Mouse (Mus musculus): ENCODE measurements at regions not wholly inside any gene's neighbourhood (a gene's known extent, or its start where the extent isn't known, plus 50 kb on each side); places are given as distances from the start of the nearest gene placed in this dataset.
A peak's percentile ranks its signal among the peaks of the same experiment; 100 is the strongest.

GRCm38 (mm10) chr13:54874291-54875200 is 74.7 kb upstream of the Unc5a start:
- Histone ChIP-seq H3K4me1 (ENCODE audit: control insufficient read depth, insufficient read depth, low read length) (peaks cover 12% of the 10 kb centered on the region), H3K27me3 (ENCODE audit: control insufficient read depth, insufficient read depth, low read length) (no peaks in the 10 kb centered on the region), H3K4me3 (replicated peaks; ENCODE audit: insufficient read depth, low read depth, low read length) (peak overlapping the region; percentile 43), H3K27ac (ENCODE audit: insufficient read depth, low read length) (no peak overlapping the region)
- WGBS, result 10% methylated on average over 38 of the region's 38 CpGs
- TF ChIP-seq POLR2A (IDR thresholded peaks at IDR 0.05; ENCODE audit: borderline replicate concordance, insufficient read depth, low read length) (no peak), CTCF (IDR thresholded peaks at IDR 0.05; ENCODE audit: borderline replicate concordance, insufficient read depth, low read depth, low read length) (no peak)
- no peak for DNase-seq

GRCm38 (mm10) chr13:54876556-54876955 is 72.7 kb upstream of the Unc5a start:
- Histone ChIP-seq H3K27me3 (ENCODE audit: control insufficient read depth, insufficient read depth, low read length) (no peaks in the 10 kb centered on the region), H3K4me1 (ENCODE audit: control insufficient read depth, insufficient read depth, low read length) (peaks cover 17% of the 10 kb centered on the region), H3K27ac (ENCODE audit: insufficient read depth, low read length) (no peak overlapping the region), H3K4me3 (replicated peaks; ENCODE audit: insufficient read depth, low read depth, low read length) (no peak overlapping the region)
- 77% methylated on average over 8 of the region's 8 CpGs for WGBS
- DNase-seq, result no peak
- TF ChIP-seq POLR2A (IDR thresholded peaks at IDR 0.05; ENCODE audit: borderline replicate concordance, insufficient read depth, low read length) (no peak), CTCF (IDR thresholded peaks at IDR 0.05; ENCODE audit: borderline replicate concordance, insufficient read depth, low read depth, low read length) (no peak)

- no peak overlapping the region for H3K27ac ChIP-seq (ENCODE audit: insufficient read depth, low read length)
Measured at GRCm38 (mm10) chr13:54877656-54878055, 71.6 kb upstream of the Unc5a start.

GRCm38 (mm10) chr13:54879325-54879724 is 69.9 kb upstream of the Unc5a start:
- H3K27me3 ChIP-seq (ENCODE audit: control insufficient read depth, insufficient read depth, low read length), result no peaks in the 10 kb centered on the region
- H3K27ac ChIP-seq (ENCODE audit: insufficient read depth, low read length), result no peak overlapping the region
- peaks cover 19% of the 10 kb centered on the region for H3K4me1 ChIP-seq (ENCODE audit: control insufficient read depth, insufficient read depth, low read length)
- 18% methylated on average over 5 of the region's 5 CpGs for WGBS
- peak; percentile 38 to 44 for DNase-seq
- TF ChIP-seq POLR2A (IDR thresholded peaks at IDR 0.05; ENCODE audit: borderline replicate concordance, insufficient read depth, low read length) (no peak), CTCF (IDR thresholded peaks at IDR 0.05; ENCODE audit: borderline replicate concordance, insufficient read depth, low read depth, low read length) (no peak)
- no peak overlapping the region for H3K4me3 ChIP-seq (replicated peaks; ENCODE audit: insufficient read depth, low read depth, low read length)

More at GRCm38 (mm10) chr13:54877656-54878055, 71.6 kb upstream of the Unc5a start:
- no peaks in the 10 kb centered on the region for H3K27me3 ChIP-seq (ENCODE audit: control insufficient read depth, insufficient read depth, low read length)
- no peak for DNase-seq
- no peak overlapping the region for H3K4me3 ChIP-seq (replicated peaks; ENCODE audit: insufficient read depth, low read depth, low read length)
- TF ChIP-seq POLR2A (IDR thresholded peaks at IDR 0.05; ENCODE audit: borderline replicate concordance, insufficient read depth, low read length), result no peak
- TF ChIP-seq CTCF (IDR thresholded peaks at IDR 0.05; ENCODE audit: borderline replicate concordance, insufficient read depth, low read depth, low read length), result no peak
- H3K4me1 ChIP-seq (ENCODE audit: control insufficient read depth, insufficient read depth, low read length), result peaks cover 17% of the 10 kb centered on the region
- WGBS, result 92% methylated on average over 8 of the region's 8 CpGs

DNA sequence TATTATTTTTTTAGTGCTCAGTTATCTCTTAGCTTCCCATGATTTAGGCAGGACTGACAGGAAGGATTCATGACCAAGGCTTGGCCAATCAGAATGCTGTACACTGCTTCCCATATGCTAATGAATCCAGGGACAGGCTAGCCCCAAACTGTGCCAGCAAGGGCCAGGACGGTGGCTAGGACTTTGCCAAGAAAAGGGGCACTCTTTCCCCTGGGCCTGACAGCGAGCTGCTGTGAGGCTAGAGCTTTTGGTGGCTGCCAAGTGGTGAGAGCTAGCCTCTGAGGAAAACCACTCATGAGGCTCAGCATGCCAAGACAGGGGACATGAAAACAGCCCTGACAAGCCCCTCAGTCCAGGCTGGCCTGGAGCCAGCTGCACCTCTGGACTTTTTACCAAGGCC is 69.0 kb upstream of the Unc5a start:
- TF ChIP-seq POLR2A (IDR thresholded peaks at IDR 0.05; ENCODE audit: borderline replicate concordance, insufficient read depth, low read length) (no peak), CTCF (IDR thresholded peaks at IDR 0.05; ENCODE audit: borderline replicate concordance, insufficient read depth, low read depth, low read length) (no peak)
- H3K4me3 ChIP-seq (replicated peaks; ENCODE audit: insufficient read depth, low read depth, low read length), result no peak overlapping the region
- 13% methylated on average over 2 of the region's 2 CpGs for WGBS
- H3K27ac ChIP-seq (ENCODE audit: insufficient read depth, low read length), result no peak overlapping the region
- H3K27me3 ChIP-seq (ENCODE audit: control insufficient read depth, insufficient read depth, low read length), result no peaks in the 10 kb centered on the region
- DNase-seq, result peak in 1 of 2 experiments; percentile 32
- peaks cover 25% of the 10 kb centered on the region for H3K4me1 ChIP-seq (ENCODE audit: control insufficient read depth, insufficient read depth, low read length)

DNA sequence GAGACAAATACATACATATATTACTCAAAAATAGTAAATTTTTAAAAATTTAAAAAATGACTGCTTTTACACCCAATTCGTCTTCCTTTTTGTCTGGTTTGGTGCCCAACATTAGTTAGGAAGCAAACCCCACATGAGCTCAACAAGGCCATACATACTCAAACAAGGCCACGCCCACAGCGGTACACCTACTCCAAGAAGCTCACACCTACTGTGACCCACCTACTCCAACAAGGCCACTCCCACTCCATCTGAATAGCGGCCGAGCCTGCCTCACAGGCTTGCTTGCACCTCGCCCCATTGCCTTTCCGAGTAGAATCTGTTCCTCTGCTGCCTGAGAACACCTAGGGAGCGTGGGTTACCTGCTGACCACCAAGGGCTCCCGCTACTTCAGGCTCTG is 66.4 kb upstream of the Unc5a start:
- Histone ChIP-seq H3K4me3 (replicated peaks; ENCODE audit: insufficient read depth, low read depth, low read length) (no peak overlapping the region), H3K27me3 (ENCODE audit: control insufficient read depth, insufficient read depth, low read length) (no peaks in the 10 kb centered on the region), H3K4me1 (ENCODE audit: control insufficient read depth, insufficient read depth, low read length) (peaks cover 48% of the 10 kb centered on the region), H3K27ac (ENCODE audit: insufficient read depth, low read length) (no peak overlapping the region)
- WGBS, result 94% methylated on average over 9 of the region's 9 CpGs
- TF ChIP-seq POLR2A (IDR thresholded peaks at IDR 0.05; ENCODE audit: borderline replicate concordance, insufficient read depth, low read length) (no peak), CTCF (IDR thresholded peaks at IDR 0.05; ENCODE audit: borderline replicate concordance, insufficient read depth, low read depth, low read length) (no peak)
- no peak for DNase-seq

GRCm38 (mm10) chr13:54883748-54884708 is 65.2 kb upstream of the Unc5a start:
- no peak overlapping the region for H3K4me3 ChIP-seq (replicated peaks; ENCODE audit: insufficient read depth, low read depth, low read length)
- TF ChIP-seq CTCF (IDR thresholded peaks at IDR 0.05; ENCODE audit: borderline replicate concordance, insufficient read depth, low read depth, low read length) (no peak), POLR2A (IDR thresholded peaks at IDR 0.05; ENCODE audit: borderline replicate concordance, insufficient read depth, low read length) (no peak)
- DNase-seq, result no peak
- no peaks in the 10 kb centered on the region for H3K27me3 ChIP-seq (ENCODE audit: control insufficient read depth, insufficient read depth, low read length)
- peaks cover 51% of the 10 kb centered on the region for H3K4me1 ChIP-seq (ENCODE audit: control insufficient read depth, insufficient read depth, low read length)
- H3K27ac ChIP-seq (ENCODE audit: insufficient read depth, low read length), result no peak overlapping the region
- WGBS, result 67% methylated on average over 17 of the region's 17 CpGs

All from cerebellum, adult 2 months (tissue).